Mouse (Mus musculus): ENCODE measurements around the gene Nprl2.

- TF ChIP-seq CTCF (IDR thresholded peaks at IDR 0.05; ENCODE audit: low read depth) (no peak), EP300 (IDR thresholded peaks at IDR 0.05; ENCODE audit: low read depth) (no peak)
These were observed 48.7 kb downstream of the Nprl2 start for GRCm38 (mm10) chr9:107590773-107591060.
